Mouse (Mus musculus) intestine, embryonic 16.5 days (tissue): ENCODE data around the gene Cdc42bpg. TPM values are rescaled to one million over a fixed set of nuclear protein-coding genes. Genes with fewer than 3 reads are reported as not detected.
A peak's percentile ranks its signal among the peaks of the same experiment; 100 is the strongest.

Experiments
- ATAC-seq: fragments of 200-750 bp; cut with Nextera tagmentation; 2 replicates; pipeline ENCODE4 v1.8.0; 2017; ENCODE audit warnings: moderate TSS enrichment, moderate library complexity
- H3K27ac ChIP-seq: fragments of 300-500 bp; sonication (generic); 2 replicates; pipeline ENCODE4 v1.5.1; 2014; ENCODE audit warnings: mild to moderate bottlenecking, low read length
- H3K27me3 ChIP-seq: fragments of 300-500 bp; sonication (generic); replicated peaks from 2 replicates; pipeline ENCODE4 v1.6.1; 2014; ENCODE audit warnings: low read length, control low read depth, mixed read lengths; ENCODE audit not compliant: control insufficient read depth, insufficient read depth
- H3K36me3 ChIP-seq: fragments of 300-500 bp; sonication (generic); 2 replicates; pipeline ENCODE4 v1.6.1; 2014; ENCODE audit warnings: low read length, control low read depth; ENCODE audit not compliant: control insufficient read depth, insufficient read depth
- H3K4me1 ChIP-seq: fragments of 300-500 bp; sonication (generic); 2 replicates; pipeline ENCODE4 v1.6.1; 2014; ENCODE audit warnings: low read length, control low read depth, mixed read lengths; ENCODE audit not compliant: control insufficient read depth, insufficient read depth
- H3K4me2 ChIP-seq: fragments of 300-500 bp; sonication (generic); 2 replicates; pipeline ENCODE4 v1.6.1; 2014; ENCODE audit warnings: low read depth, low read length, control low read depth
- H3K4me3 ChIP-seq: fragments of 300-500 bp; sonication (generic); 2 replicates; pipeline ENCODE4 v1.5.1; 2014; ENCODE audit warnings: mild to moderate bottlenecking, low read length
- H3K9ac ChIP-seq: fragments of 300-500 bp; sonication (generic); 2 replicates; pipeline ENCODE4 v1.6.1; 2014; ENCODE audit warnings: low read depth, low read length
- H3K9me3 ChIP-seq: fragments of 300-500 bp; sonication (generic); 2 replicates; pipeline ENCODE4 v1.6.1; 2016; ENCODE audit warnings: low read length, control low read depth; ENCODE audit not compliant: control insufficient read depth
- WGBS: fragments of 180-500 bp; shearing (Covaris S2); extraction: QIAGEN DNeasy Blood & Tissue Kit; methylation state at CpG from one replicate; pipeline ENCODE4 v1.1.7; 2014; 5-methylcytosine and 5-hydroxymethylcytosine counted together
- polyA plus RNA-seq: library from polyadenylated mRNA; unstranded; fragments of >200 nt; fragmentation: Nextera tagmentation; extraction: Ambion mirVana; gene quantifications from 2 replicates; pipeline ENCODE4 v1.2.1, GENCODE M21; 2015

Cdc42bpg gene
- polyA plus RNA-seq, 1 experiment from 2014 or later: 1.2 TPM

DNA sequence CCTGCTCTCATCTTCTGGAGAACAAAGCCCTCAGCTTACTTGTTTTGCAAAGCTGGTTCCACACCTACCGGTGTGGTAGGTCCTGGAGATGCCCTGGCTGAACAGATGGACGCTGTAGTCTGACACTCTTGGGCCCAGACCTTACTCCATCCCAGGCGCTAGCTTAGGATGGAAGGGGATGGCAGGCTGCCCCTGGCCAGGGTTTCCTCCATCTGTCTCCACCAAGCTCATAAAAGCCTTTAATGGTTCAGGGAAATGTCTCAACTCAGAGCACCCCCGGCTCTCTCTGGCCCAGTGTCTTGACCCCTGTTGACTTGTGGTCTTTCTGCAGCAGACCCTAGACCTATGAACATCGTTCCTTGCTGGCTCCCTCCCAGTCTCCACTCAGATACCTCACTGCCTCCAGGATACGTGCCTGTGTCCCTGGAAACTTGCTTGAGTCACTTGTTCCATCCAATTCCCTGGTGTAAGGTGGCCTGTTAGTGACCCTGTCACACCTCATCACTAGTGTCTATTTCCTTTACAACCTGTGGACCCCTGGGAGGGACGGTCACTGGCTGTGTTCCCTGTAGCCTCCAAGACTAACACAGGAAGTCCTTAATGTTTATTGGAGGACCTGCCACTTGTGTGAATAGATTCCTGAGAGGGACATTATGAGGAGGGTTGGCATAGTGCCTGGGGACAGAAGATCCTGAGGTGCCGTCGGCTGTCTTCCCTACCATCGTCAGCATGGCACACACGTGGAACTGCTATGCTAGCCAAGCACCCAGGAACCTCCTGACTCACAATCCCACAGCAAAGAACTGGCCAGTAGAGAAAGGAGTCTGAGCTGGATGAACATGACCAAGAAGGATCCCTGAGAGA, 38.7 kb upstream of the Cdc42bpg start:
- peak overlapping the region; percentile 63 for H3K27ac ChIP-seq
- no peak overlapping the region for H3K4me2 ChIP-seq
- WGBS: 53% methylated on average over 11 of the region's 11 CpGs

DNA sequence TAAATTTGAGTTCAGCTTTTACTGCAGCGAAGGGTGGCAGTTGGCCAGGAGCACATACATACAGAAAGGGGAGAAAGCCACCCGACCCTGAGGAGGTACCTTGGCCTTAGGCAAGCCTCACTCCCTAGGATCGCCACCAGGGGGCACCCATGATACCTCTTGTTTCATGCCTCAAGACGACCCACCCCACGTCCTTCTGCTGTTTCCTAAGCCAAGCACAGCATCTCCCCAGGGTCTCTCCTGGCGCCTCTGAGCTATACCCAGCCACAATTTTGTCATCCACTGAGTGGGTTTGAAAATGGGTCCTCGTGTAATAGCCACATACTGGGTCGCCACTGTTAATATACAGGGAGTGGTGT, 38.1 kb upstream of the Cdc42bpg start:
- Histone ChIP-seq H3K27ac (peak overlapping the region; percentile 63), H3K27me3 (no peaks in the 10 kb centered on the region), H3K4me2 (no peak overlapping the region), H3K9ac (peak overlapping the region; percentile 26; the same call in 1 of the 2 replicates), H3K4me1 (peaks cover 14% of the 10 kb centered on the region), H3K9me3 (no peaks in the 10 kb centered on the region), H3K36me3 (no peaks in the 10 kb centered on the region), H3K4me3 (no peak overlapping the region)
- 15% methylated on average over 8 of the region's 8 CpGs for WGBS
- ATAC-seq: peak; percentile 20; the same call in 1 of the 2 replicates

More for the DNA sequence above, 38.7 kb upstream of the Cdc42bpg start:
- Histone ChIP-seq H3K4me1 (peaks cover 11% of the 10 kb centered on the region), H3K36me3 (no peaks in the 10 kb centered on the region), H3K4me3 (no peak overlapping the region), H3K9ac (peak overlapping the region; percentile 26; the same call in 1 of the 2 replicates), H3K27me3 (no peaks in the 10 kb centered on the region), H3K9me3 (no peaks in the 10 kb centered on the region)
- ATAC-seq: no peak

GRCm38 (mm10) chr19:6268670-6269132, 37.6 kb upstream of the Cdc42bpg start:
- H3K4me3 ChIP-seq: no peak overlapping the region
- H3K4me1 ChIP-seq: peaks cover 14% of the 10 kb centered on the region
- WGBS: 76% methylated on average over 7 of the region's 7 CpGs
- no peaks in the 10 kb centered on the region for H3K36me3 ChIP-seq
- H3K27me3 ChIP-seq: no peaks in the 10 kb centered on the region
- no peaks in the 10 kb centered on the region for H3K9me3 ChIP-seq
- H3K9ac ChIP-seq: no peak overlapping the region
- no peak overlapping the region for H3K4me2 ChIP-seq
- ATAC-seq: no peak
- H3K27ac ChIP-seq: peak overlapping the region; percentile 63; the same call in 1 of the 2 replicates

DNA sequence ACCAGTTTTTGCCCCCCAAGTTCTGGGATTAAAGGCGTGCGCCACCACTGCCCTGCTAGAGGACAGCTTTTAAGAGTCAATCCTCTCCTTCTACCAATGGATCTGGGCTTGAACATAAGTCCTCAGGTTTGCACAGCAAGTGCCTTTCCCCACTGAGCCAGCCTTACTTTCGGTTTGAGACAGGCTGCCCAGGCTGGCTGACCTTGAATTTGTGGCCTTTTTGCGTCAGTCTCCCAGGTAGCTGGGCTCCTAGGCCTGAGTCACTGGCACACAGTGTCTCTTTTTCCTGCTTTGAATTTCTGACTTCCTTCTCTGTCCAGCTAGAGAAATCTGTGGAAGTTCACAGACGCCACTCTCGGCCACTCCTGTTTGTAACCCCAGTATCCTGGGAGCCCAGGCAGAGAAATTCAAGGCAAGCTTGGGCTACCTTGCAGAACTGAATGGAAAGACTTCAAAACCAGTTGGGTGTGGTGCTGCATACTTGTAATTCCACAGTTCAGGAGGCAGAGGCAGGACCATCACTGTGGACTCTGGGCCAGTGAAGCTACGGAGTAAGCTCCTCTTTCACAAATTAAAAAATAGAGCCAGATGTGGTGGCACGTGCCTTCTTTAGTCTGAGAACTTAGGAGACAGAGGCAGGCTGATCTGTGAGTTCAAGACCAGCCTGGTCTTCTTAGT, 36.3 kb upstream of the Cdc42bpg start:
- Histone ChIP-seq H3K4me3 (no peak overlapping the region), H3K9me3 (no peaks in the 10 kb centered on the region), H3K27ac (peak overlapping the region; percentile 88), H3K27me3 (no peaks in the 10 kb centered on the region), H3K4me2 (no peak overlapping the region), H3K9ac (no peak overlapping the region), H3K36me3 (no peaks in the 10 kb centered on the region), H3K4me1 (peaks cover 14% of the 10 kb centered on the region)
- ATAC-seq: no peak
- WGBS: 76% methylated on average over 8 of the region's 8 CpGs

GRCm38 (mm10) chr19:6270661-6271060, 35.6 kb upstream of the Cdc42bpg start:
- peak overlapping the region; percentile 88 for H3K27ac ChIP-seq
- 54% methylated on average over 9 of the region's 9 CpGs for WGBS

GRCm38 (mm10) chr19:6271206-6271605, 35.0 kb upstream of the Cdc42bpg start:
- Histone ChIP-seq H3K4me3 (no peak overlapping the region), H3K36me3 (no peaks in the 10 kb centered on the region), H3K9ac (peak overlapping the region; percentile 57), H3K4me1 (peaks cover 20% of the 10 kb centered on the region), H3K27me3 (no peaks in the 10 kb centered on the region), H3K9me3 (no peaks in the 10 kb centered on the region), H3K27ac (peak overlapping the region; percentile 88), H3K4me2 (no peak overlapping the region)
- WGBS: 31% methylated on average over 8 of the region's 8 CpGs
- no peak for ATAC-seq

More at GRCm38 (mm10) chr19:6270661-6271060, 35.6 kb upstream of the Cdc42bpg start:
- ATAC-seq: peak; percentile 1; the same call in 1 of the 2 replicates
- Histone ChIP-seq H3K9ac (peak overlapping the region; percentile 57; the same call in 1 of the 2 replicates), H3K27me3 (no peaks in the 10 kb centered on the region), H3K36me3 (no peaks in the 10 kb centered on the region), H3K9me3 (no peaks in the 10 kb centered on the region), H3K4me2 (no peak overlapping the region), H3K4me1 (peaks cover 19% of the 10 kb centered on the region), H3K4me3 (no peak overlapping the region)

DNA sequence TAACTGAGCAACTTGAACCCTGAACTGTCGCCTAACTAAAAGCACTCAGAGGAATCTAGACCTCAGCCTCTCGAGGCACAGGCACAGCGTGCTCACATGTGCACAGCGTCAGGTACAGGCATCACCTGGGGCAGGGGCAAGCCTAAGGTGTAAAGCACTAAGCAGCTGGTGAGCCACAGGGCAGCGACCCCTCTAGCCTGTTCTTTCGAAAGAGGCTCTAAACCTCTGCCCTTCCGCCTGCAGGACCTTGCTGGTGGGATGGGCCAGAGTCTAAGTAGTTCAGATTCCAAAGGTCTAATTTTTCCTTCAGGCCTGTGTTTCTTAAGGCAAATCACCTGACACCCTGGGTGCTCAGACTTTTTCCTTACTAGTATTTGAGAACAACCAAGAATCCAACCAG, 34.2 kb upstream of the Cdc42bpg start:
- H3K36me3 ChIP-seq: no peaks in the 10 kb centered on the region
- H3K4me3 ChIP-seq: no peak overlapping the region
- no peak overlapping the region for H3K9ac ChIP-seq
- ATAC-seq: peak; percentile 36
- H3K4me1 ChIP-seq: peaks cover 20% of the 10 kb centered on the region
- peak overlapping the region; percentile 88 for H3K27ac ChIP-seq
- H3K4me2 ChIP-seq: no peak overlapping the region
- 62% methylated on average over 7 of the region's 7 CpGs for WGBS
- H3K27me3 ChIP-seq: no peaks in the 10 kb centered on the region
- H3K9me3 ChIP-seq: no peaks in the 10 kb centered on the region

DNA sequence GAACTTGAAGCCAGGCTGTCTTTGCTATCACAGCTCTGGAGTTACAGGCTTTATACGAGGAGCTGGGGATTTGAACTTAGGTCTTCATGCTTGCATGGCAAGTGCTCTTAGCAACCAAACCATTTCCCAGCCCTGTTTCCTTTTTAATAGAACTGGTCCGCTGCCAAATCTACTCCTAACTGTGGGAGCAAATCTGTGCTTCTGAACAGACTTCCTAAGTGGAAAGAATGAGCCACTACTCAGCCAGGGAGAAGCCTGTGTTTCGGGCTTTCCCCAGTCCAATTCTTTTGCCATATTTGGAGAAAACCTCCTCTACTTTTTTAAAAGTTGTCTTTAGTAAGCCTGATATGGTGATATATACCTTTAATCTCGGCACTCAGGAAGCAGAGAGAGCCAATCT, 33.5 kb upstream of the Cdc42bpg start:
- H3K27ac ChIP-seq: peak overlapping the region; percentile 88
- no peak overlapping the region for H3K4me3 ChIP-seq

GRCm38 (mm10) chr19:6273592-6273991, 32.7 kb upstream of the Cdc42bpg start:
- no peak for ATAC-seq
- no peak overlapping the region for H3K27ac ChIP-seq
- H3K36me3 ChIP-seq: no peaks in the 10 kb centered on the region
- no peak overlapping the region for H3K4me3 ChIP-seq
- peaks cover 21% of the 10 kb centered on the region for H3K4me1 ChIP-seq
- no peaks in the 10 kb centered on the region for H3K27me3 ChIP-seq
- no peak overlapping the region for H3K4me2 ChIP-seq
- 70% methylated on average over 4 of the region's 4 CpGs for WGBS
- H3K9me3 ChIP-seq: no peaks in the 10 kb centered on the region
- H3K9ac ChIP-seq: peak overlapping the region; percentile 10; the same call in 1 of the 2 replicates

More for the DNA sequence above, 33.5 kb upstream of the Cdc42bpg start:
- H3K27me3 ChIP-seq: no peaks in the 10 kb centered on the region
- no peak overlapping the region for H3K9ac ChIP-seq
- no peaks in the 10 kb centered on the region for H3K9me3 ChIP-seq
- no peak overlapping the region for H3K4me2 ChIP-seq
- WGBS: 71% methylated on average over 4 of the region's 4 CpGs
- no peak for ATAC-seq
- peaks cover 16% of the 10 kb centered on the region for H3K4me1 ChIP-seq
- H3K36me3 ChIP-seq: no peaks in the 10 kb centered on the region
